Mouse (Mus musculus) cerebellum, postnatal 4 days (tissue): ENCODE measurements around the gene Gm28230.

Source experiments
- DNase-seq, 2 experiments: peaks; one replicate each; pipeline ENCODE4 v3.0.0; 2022; ENCODE audit warnings: low spot score in 2 of 2, mixed read lengths in 1 of 2

The Gm28230 gene

GRCm38 (mm10) chr2:74762522-74763244 lies 36.2 kb downstream of the Gm28230 start, which contains the start of gene Hoxd1:
Gene Hoxd1, plus strand, starts transcription at chr2:74762980.
- DNase-seq = peak in 1 of 2 experiments; percentile 17

- DNase-seq = no peak
Observed at GRCm38 (mm10) chr2:74763245-74763735, 36.8 kb downstream of the Gm28230 start.

GRCm38 (mm10) chr2:74763976-74764375 lies 37.4 kb downstream of the Gm28230 start:
- no peak for DNase-seq

GRCm38 (mm10) chr2:74774359-74774758 lies 47.8 kb downstream of the Gm28230 start:
- DNase-seq = no peak

GRCm38 (mm10) chr2:74777536-74778275 lies 51.2 kb downstream of the Gm28230 start:
- no peak for DNase-seq

- no peak for DNase-seq
Observed at GRCm38 (mm10) chr2:74781386-74781785, 54.9 kb downstream of the Gm28230 start.

GRCm38 (mm10) chr2:74795531-74795930 lies 69.0 kb downstream of the Gm28230 start:
- no peak for DNase-seq
